Mouse (Mus musculus): ENCODE data around the gene Stra6.

The Stra6 gene

GRCm38 (mm10) chr9:58175745-58176487, 112.3 kb downstream of the Stra6 start:
- no peak for DNase-seq

- DNase-seq, result no peak
Measured at GRCm38 (mm10) chr9:58177165-58177564, 113.6 kb downstream of the Stra6 start.

- DNase-seq, result no peak
Measured at GRCm38 (mm10) chr9:58179390-58179789, 115.8 kb downstream of the Stra6 start.

- no peak for DNase-seq
Measured at GRCm38 (mm10) chr9:58184456-58184855, 120.9 kb downstream of the Stra6 start.

GRCm38 (mm10) chr9:58194222-58194621, 130.6 kb downstream of the Stra6 start:
- DNase-seq, result no peak

- DNase-seq, result no peak
Measured at GRCm38 (mm10) chr9:58195671-58196070, 132.1 kb downstream of the Stra6 start.

GRCm38 (mm10) chr9:58196141-58196540, 132.6 kb downstream of the Stra6 start:
- no peak for DNase-seq

DNA sequence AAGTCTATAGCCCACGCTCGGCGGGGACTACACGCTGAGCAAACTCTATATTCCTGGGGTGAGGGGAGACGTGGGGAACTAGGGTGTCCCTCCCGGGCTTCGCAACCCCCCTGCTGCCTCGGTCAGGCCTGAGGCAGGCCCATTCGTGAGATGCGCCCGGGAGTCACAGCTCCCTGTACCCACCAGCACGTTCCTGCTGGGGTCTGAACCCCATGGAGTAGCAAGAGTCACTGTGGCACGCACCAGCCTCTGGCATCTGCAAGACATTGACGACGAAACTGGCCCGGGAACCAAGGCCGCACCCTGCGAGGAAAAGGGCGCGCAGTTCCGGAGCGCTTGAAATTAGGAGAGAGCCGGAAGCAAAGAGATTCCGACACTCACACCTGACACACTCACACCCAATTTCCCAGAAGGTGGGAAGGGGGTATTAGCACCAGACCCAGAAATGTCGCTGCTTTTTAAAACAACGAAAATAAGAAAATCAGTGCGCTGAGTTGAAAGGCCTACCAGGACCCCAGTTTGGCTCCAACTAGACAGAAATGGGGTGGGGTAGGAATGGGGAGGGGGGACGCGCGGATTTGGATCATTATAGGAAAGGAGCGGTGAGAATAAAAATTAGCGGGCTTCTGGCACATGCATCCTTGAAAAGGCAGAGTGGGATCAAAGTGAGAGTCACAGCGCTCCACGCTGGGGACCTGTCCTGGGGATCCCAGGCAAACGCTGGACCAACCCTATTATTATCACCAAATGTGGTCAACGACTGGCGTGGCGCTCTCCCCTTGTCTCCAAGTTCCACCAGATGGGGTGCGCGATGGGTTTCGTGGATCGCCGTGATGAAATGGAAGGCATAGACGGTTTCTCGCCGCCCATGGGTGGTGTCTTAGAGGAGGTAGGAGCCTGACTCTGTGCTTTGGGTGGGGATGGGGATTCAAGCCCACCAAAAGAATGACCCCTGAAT, 133.3 kb downstream of the Stra6 start:
- no peak for DNase-seq

DNA sequence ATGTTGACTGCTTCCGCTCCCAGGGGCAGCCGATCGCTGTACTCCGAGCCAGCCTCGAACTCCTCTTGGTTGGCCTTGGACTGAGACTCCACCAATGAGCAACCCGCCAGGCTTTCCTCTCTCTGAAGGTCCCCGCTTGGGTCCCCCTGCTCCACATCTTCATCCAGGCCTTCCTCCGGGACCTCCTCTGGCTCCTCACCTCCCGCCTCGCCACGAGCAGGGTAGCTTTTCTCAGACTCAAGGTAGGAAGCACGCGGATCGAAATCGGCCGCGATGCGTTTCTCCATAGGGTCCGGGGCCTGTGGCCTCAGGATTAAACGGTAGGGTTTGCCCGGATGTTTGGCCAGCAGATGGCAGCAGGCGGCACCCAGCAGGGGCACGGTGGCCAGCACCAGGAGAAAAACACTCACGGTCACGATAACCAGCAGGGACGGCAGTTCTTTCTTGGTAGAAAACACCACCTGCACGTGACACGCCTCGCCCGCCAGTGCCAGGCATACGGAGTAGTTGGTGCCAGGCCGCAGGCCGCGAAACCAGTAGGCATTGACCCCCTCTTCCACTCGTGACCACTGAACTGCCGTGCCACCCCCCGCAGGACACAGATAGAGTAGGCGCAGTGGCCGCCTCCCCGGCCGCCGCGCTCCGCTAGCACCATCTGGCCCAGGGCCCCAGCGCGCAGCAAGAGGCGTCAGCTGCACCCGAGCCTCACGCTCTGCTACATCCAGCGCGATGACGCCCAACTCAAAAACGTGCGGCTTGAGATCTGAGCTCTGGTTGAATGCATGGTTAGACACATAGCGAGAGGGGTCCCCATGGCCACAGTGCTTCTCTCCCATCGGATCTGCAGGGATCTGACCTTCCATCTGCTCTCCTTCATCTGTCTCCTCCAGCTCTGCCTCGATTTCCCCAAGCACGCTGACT, 134.5 kb downstream of the Stra6 start:
- peak; percentile 24 for DNase-seq

GRCm38 (mm10) chr9:58198801-58199371, 135.3 kb downstream of the Stra6 start:
- DNase-seq, result peak; percentile 41

DNA sequence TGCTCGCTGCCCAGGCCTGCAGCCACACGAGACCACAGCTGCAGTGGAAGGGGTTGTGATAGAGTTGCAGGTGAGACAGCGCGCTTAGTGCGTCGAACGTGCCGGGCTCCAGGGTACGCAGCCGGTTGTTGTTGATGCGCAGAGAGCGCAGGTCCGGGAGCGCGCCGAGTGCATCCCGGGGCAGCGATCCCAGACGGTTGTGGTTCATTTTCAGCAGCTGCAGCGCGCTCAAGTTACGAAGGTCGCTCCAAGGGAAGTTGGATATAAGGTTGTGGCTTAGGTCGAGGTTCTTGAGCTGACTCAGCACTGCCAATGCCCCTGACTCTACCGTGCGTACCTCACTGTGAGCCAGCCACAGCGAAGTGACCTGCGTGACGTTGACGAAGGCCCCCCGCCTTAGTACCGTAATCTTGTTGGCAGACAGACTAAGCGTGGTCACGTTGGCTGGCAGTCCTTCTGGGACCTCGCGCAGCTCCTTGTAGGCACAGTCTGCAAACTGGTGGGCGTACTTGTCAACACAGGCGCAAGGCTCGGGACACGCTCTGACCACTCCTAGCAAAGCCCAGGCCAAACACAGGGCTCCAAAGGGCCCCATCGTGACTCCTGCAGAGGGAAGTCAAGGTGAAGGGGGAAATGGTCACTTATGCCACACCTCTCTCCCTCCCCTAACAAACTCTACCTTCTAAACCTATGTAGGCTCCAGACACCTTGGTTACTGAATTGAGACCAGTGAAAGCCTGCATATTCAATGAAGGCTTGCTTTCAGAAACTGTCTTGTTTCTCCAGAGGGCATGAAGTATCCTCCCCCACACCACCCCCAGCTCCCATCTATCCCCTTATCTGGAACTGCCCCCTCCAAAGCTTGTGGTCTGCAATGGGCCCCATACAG, 136.0 kb downstream of the Stra6 start:
- DNase-seq, result no peak

DNA sequence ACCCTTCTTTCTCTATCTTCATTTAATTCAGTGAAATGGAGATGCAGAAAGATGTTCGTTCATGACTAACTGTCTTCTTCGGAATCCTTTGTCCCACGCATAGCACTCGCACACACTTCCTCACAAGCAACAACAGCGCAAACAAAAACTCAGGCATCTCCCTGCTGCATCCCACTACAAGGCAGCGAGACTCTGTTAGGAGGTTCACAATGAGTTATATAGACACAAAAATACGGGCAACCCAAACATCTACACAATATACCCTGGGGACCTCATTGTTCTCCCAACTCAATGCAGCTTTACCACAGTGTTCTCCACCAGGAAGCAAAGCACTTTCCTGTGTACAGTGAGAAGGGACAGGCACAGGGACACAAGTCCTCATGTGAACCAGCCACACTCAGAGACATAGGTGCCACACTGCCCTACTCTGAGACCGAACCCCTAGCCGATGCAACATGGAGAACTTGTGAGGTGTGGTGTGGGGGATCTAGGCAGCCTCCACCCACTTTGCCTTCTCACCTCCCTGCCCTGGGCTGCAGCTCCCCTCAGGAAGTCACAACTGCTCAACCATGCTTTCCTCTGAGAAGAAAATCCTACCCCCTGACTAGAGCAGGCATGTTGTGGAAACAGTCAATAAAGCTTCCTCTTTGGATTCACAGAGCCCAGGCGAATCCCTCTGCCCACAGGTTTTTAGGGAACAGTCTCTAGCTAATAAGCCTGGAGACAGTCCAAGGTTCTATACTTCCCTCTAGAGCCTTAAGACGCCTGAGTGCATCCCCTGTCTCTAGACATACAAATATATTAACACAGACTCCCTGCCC, 136.9 kb downstream of the Stra6 start:
- no peak for DNase-seq

DNA sequence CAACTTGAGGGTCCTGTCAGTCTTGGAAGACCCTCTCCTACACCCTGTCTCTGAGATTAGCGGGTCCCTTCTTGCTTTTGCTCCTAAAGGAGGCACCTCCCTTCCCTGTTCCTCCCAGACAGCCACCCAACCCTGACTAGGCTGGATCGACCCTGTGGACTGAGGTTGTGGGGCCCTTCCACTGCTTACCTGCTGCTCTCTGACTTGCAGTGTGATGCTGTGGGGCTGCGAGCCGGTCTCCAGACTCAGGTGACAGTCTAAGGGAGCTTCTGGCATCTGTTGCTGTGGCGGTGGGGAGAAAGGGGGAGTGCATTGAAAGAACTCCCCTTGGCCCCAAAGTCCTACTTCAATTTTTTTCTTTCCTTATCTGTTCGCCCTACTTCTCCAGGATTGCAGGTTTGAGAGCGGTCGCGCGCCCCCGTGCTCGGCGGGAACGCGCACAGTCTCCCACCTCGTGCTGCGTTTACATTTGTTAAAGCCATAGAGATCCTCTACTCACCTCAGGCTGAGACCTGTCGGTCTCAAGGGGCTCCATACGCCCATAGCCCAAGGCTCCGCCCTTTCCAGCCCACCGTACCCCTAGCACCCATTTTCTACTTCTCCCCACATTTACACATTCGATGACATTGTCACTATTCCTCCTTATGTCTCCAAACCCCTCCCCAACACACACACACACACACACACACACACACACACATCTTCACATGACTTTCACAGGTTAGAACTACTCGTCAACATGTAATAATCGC, 137.7 kb downstream of the Stra6 start:
- DNase-seq, result no peak

DNA sequence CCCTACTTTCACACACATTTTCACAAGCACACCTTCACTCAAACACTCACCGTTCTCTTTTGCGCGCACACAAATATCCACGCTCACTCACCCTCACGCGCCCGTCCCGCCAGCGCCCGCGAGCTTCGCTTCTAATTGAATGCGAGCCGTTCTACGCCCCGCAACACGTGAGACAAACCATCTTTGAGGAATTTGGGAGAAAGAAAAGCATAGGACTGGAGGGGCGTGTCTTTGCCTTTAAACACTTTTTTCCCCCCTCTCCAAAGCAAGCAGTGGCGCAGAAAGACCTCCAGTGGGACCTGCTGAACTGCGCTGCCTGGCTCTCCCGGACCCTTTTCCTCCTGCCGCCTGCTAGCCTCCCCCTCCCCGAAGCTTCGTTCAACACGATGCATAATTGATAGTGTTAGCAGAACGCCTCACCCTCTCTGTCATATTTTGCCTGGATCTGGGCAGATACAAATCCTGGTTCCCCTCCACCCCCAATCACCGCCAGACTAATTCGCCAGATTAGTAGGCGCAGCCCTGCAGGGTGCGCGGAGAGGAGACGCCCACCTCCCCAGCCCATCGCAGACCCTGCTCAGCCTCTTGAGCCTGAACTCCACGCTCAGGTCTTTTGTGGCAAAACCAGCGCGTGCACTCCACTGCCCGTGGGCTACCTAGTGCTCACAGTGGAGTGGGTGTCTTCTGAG, 138.4 kb downstream of the Stra6 start:
- no peak for DNase-seq

DNA sequence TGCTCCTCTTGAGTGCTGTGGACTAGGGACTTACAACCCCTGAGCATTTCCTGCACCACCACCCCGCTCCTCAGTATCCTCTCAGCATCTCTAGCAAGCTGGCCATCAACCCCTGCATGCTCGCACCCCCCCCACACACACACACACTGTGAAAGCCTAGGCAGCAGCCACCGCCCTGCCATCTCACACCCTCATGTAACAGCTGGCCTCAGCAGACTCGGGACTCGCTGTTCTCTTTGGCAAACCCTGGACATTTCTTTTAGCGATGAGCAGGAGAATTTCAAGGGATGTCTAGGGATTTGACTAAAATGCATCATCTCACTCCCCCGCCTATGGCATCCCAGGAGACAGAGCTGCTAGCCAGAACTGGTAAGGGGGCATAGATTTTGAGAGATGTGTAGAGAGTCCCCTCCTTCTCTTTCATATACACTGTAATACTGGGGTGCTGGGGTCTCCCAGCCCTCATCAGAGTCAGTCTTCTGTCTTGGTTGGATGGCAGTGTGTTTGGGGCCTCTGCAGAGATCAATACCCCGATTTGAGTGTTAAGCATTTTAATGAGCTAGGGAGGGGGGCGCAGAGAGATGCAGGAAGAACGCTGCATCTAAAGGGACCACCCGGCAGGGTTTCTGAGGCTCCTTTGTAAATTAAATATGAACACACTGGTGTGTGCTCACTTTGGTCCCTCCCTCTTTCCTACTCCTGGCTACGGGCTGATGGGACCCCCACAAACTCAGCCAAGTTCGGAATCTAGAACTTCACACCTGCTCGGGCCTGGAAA, 139.3 kb downstream of the Stra6 start:
- no peak for DNase-seq

Measured in cerebellum, adult 11-12 months (tissue).